Comparison of ENCODE assay signal across 19 mouse cellular contexts in the genomic region with DNA sequence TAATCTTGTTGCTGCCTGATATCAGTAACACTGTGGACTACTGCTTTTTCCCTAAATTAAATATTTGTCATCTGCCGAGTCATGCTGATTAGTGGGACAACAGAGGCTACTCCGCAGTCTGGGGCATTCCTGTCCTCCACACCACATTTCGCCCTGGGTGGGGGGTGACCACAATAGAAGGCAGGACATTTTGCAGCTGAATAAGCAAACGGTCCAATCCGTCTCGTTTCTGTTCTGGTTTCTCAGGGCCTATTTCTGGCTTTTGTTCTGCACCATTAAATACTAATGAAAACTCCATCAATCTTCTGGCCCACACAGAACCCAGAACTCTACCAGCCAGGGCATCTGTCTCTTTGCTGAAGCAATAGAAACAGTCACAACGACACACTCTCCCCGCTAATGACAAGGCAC. TPM values are rescaled to one million over a fixed set of nuclear protein-coding genes. Genes with fewer than 3 reads are reported as not detected.
A peak's percentile ranks its signal among the peaks of the same experiment; 100 is the strongest.
DNase-seq lines count a peak whose midpoint lies in the region; ATAC-seq and TF ChIP-seq lines count a peak whose summit lies in the region.
"Had no signal": no experiment of that assay in that cellular context is flagged by ENCODE, and none has a peak within 500 bp of the region (broad histone marks: within the 10 kb centered on the region; RNA-seq: fewer than 3 reads in every experiment).

No protein-coding gene starts in this region.

- H3K27ac ChIP-seq in hindbrain, embryonic 11.5 days (ENCODE audit: low read depth, low read length): no peak overlapping the region
- no peak overlapping the region for H3K27ac ChIP-seq in neural tube, embryonic 12.5 days
- no peak overlapping the region for H3K27ac ChIP-seq in gastrocnemius, adult 2 months
- H3K27ac ChIP-seq: heart, embryonic 13.5 days; hindbrain, embryonic 15.5 days; midbrain, embryonic 10.5 days had no signal

- peak; percentile 11 for DNase-seq in layer of hippocampus, adult 9-11 months
- DNase-seq in layer of hippocampus, postnatal 25 days (ENCODE audit: extremely low spot score in 1 of 2, low spot score in 1 of 2): no peak
- DNase-seq in embryo, embryonic 10 days (ENCODE audit: low spot score): peak; percentile 45
- DNase-seq in hindbrain, embryonic 11.5 days (ENCODE audit: low spot score): peak; percentile 24
- DNase-seq in adrenal gland, adult 2 months: no peak
- no peak for DNase-seq in gastrocnemius, adult 2 months
- DNase-seq: cerebellum, postnatal 14 days; forebrain, postnatal 0 days; gastrocnemius, postnatal 14 days; kidney, postnatal 14 days; right cerebral cortex, postnatal 14 days had no signal

- H3K36me3 ChIP-seq in hindbrain, embryonic 11.5 days (ENCODE audit: control insufficient read depth, insufficient read depth, low read length): no peaks in the 10 kb centered on the region
- H3K36me3 ChIP-seq in neural tube, embryonic 12.5 days: no peaks in the 10 kb centered on the region
- H3K36me3 ChIP-seq: heart, embryonic 13.5 days; hindbrain, embryonic 15.5 days; midbrain, embryonic 10.5 days had no signal

- H3K4me2 ChIP-seq in hindbrain, embryonic 11.5 days (replicated peaks; ENCODE audit: low read depth, low read length): no peak overlapping the region
- H3K4me2 ChIP-seq in neural tube, embryonic 12.5 days (replicated peaks): no peak overlapping the region; the same call in 1 of the 2 replicates
- H3K4me2 ChIP-seq: heart, embryonic 13.5 days; hindbrain, embryonic 15.5 days; lung, embryonic 14.5 days had no signal

- no peaks in the 10 kb centered on the region for H3K4me1 ChIP-seq in hindbrain, embryonic 11.5 days (replicated peaks; ENCODE audit: control insufficient read depth, insufficient read depth, low read length)
- H3K4me1 ChIP-seq in neural tube, embryonic 12.5 days: peaks cover 3% of the 10 kb centered on the region; the same call in 1 of the 2 replicates

- 17% methylated on average over 8 of the region's 8 CpGs for WGBS in hindbrain, embryonic 11.5 days
- 3% methylated on average over 8 of the region's 8 CpGs for WGBS in neural tube, embryonic 12.5 days

- no peak for TF ChIP-seq CTCF in gastrocnemius, adult 2 months (IDR thresholded peaks at IDR 0.05)

- H3K27me3 ChIP-seq in hindbrain, embryonic 11.5 days (ENCODE audit: control insufficient read depth, insufficient read depth, low read length): 0 out of 2 replicates have a peak, but pooled peaks cover 7% of the 10 kb centered on the region
- H3K27me3 ChIP-seq in neural tube, embryonic 12.5 days (replicated peaks): peaks cover 32% of the 10 kb centered on the region
- H3K27me3 ChIP-seq: CH12.LX; heart, embryonic 13.5 days; Patski had no signal

- intact Hi-C loops in gastrocnemius, adult 2 months (cut with DNase I): no loop called here

- peak; percentile 91 for ATAC-seq in hindbrain, embryonic 11.5 days (ENCODE audit: low FRiP score)
- peak; percentile 74 for ATAC-seq in neural tube, embryonic 12.5 days (ENCODE audit: low FRiP score, low read depth)
- ATAC-seq: forebrain, postnatal 0 days; Patski had no signal

- H3K4me3 ChIP-seq in hindbrain, embryonic 11.5 days (ENCODE audit: low read depth, low read length): no peak overlapping the region
- no peak overlapping the region for H3K4me3 ChIP-seq in neural tube, embryonic 12.5 days
- H3K4me3 ChIP-seq in gastrocnemius, adult 2 months: no peak overlapping the region
- H3K4me3 ChIP-seq: heart, embryonic 13.5 days; hindbrain, embryonic 15.5 days; midbrain, embryonic 10.5 days had no signal

- H3K9me3 ChIP-seq in hindbrain, embryonic 11.5 days (ENCODE audit: control insufficient read depth, low read length): no peaks in the 10 kb centered on the region
- no peaks in the 10 kb centered on the region for H3K9me3 ChIP-seq in neural tube, embryonic 12.5 days
- H3K9me3 ChIP-seq: heart, embryonic 13.5 days; hindbrain, embryonic 15.5 days; midbrain, embryonic 10.5 days had no signal

- H3K9ac ChIP-seq in hindbrain, embryonic 11.5 days (ENCODE audit: low read depth, low read length): no peak overlapping the region
- no peak overlapping the region for H3K9ac ChIP-seq in neural tube, embryonic 12.5 days
- H3K9ac ChIP-seq: forebrain, postnatal 0 days; heart, embryonic 13.5 days; hindbrain, embryonic 15.5 days; lung, embryonic 14.5 days had no signal

RNA-seq across cellular contexts. Expression of gene Foxq1, which starts 24.3 kb away (rescaled TPM):
- total RNA-seq in layer of hippocampus, postnatal 25 days (2021): 1 to 10 TPM; 2.4 to 2.5 TPM
- 1.2 and 1.5 TPM in 2 replicates for polyA plus RNA-seq in hindbrain, embryonic 11.5 days (2014; fragmentation: Nextera tagmentation; extraction: Ambion mirVana)
- polyA plus RNA-seq in neural tube, embryonic 12.5 days (2016; fragmentation: Nextera tagmentation; extraction: Ambion mirVana): 3.1 and 3.5 TPM in 2 replicates
- under 1 TPM in 1 of 2 experiments, not detected in 1; 0.14 TPM for total RNA-seq in adrenal gland, adult 2 months (2021)
- polyA plus RNA-seq in adrenal gland, adult 2 months (2012; rRNA removed): 0.33 and 0.53 TPM in 2 replicates
- under 1 TPM in 1 of 2 experiments, not detected in 1; 0.05 TPM for total RNA-seq in gastrocnemius, adult 2 months (2021)
- total RNA-seq: CH12.LX; gastrocnemius, postnatal 14 days had no signal

RNA-seq across cellular contexts. Expression of gene A530084C06Rik, which starts 27.5 kb away (rescaled TPM):
- under 1 TPM; 0.59 to 0.85 TPM for total RNA-seq in layer of hippocampus, postnatal 25 days (2021)
- not detected in 2 replicates for polyA plus RNA-seq in hindbrain, embryonic 11.5 days (2014; fragmentation: Nextera tagmentation; extraction: Ambion mirVana)
- polyA plus RNA-seq in neural tube, embryonic 12.5 days (2016; fragmentation: Nextera tagmentation; extraction: Ambion mirVana): not detected in 2 replicates
- not detected for total RNA-seq in adrenal gland, adult 2 months (2021)
- 0.04 and 0.09 TPM in 2 replicates for polyA plus RNA-seq in adrenal gland, adult 2 months (2012; rRNA removed)
- not detected for total RNA-seq in gastrocnemius, adult 2 months (2021)
- total RNA-seq: adrenal gland, adult 18-20 months; CH12.LX; gastrocnemius, postnatal 14 days had no signal
- polyA plus RNA-seq: forebrain, postnatal 0 days; heart, embryonic 13.5 days; hindbrain, embryonic 15.5 days; lung, embryonic 14.5 days; midbrain, embryonic 10.5 days; Patski had no signal

Comparison
In these comparisons a context has a peak if more than half of its experiments do, and no peak if none do; other contexts are left out.
1. DNase-seq: peak in layer of hippocampus, adult 9-11 months (single experiment), embryo, embryonic 10 days (single experiment) and hindbrain, embryonic 11.5 days (single experiment); none in layer of hippocampus, postnatal 25 days (0 of 2), adrenal gland, adult 2 months (single experiment) and gastrocnemius, adult 2 months (single experiment).